Mouse (Mus musculus) inflammation-experienced regulatory T-cells, adult 6 months (primary cell): Measurements from ENCODE around the gene Fzd4. TPM values are rescaled to one million over a fixed set of nuclear protein-coding genes. Genes with fewer than 3 reads are reported as not detected.

Experiments
- ATAC-seq: one replicate; pipeline ENCODE4 v1.8.0; 2017
- polyA plus RNA-seq, 3 experiments: library from polyadenylated mRNA; unstranded; fragments of 100-300 nt; shearing (Covaris generic); gene quantifications; one replicate each; pipeline ENCODE4 v1.2.1; 2017

Gene Fzd4
- polyA plus RNA-seq, 3 experiments from 2014 or later: not detected

DNA sequence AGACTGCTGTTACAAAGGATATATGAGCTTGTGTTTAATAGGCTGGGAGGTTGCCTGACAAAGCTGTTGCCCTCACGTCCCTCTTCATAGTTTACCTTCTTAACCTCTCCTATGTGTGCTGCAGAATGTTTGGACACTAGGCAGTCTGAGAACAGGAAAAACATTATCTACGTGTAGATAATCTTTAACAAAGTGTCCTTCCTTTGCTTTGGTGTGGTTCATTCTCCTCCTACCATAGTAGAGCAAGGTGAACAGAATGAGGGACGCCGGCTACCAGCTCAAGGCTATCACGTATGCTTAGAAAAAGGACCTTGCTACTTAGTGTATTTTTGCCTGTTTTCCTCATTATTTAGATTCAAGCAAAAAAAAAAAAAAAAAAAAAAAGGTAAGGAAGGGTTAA, 24.6 kb downstream of the Fzd4 start:
- no peak for ATAC-seq

DNA sequence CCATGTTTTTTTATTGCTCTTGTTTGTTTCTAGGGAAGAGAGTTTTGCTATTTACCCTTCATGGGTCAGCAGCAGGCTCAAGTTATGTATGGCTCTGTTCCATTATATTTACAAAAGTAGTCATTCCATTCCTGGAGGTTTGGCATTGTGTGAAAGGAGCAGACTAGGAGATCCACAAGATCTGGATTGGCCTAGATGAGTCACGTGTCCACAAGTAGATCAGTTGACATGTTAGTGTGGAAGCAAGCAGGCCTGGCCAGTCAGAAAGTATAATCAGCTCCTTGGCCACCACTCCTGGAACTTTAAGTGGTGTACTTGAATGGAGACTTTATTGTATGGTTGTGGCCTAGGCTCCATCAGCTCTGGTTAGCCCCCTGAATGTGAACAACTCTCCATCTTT, 25.2 kb downstream of the Fzd4 start:
- no peak for ATAC-seq

DNA sequence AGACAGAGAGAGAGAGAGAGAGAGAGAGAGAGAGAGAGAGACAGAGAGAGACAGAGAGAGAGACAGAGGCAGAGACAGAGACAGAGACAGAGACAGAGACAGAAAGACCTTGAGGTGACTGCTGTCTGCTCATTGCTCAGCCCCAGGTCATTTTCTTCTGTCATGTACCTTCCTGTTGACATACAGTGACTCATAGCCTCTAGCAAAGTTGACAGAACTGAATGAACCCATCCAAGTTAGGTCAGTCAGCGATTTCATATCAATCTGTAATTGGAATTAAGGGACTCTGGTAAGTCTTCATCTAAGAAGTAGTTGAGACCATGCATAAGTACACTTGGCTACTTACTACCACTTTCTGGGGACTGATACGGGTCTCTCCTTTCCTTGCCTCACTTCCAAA, 27.0 kb downstream of the Fzd4 start:
- ATAC-seq: no peak

DNA sequence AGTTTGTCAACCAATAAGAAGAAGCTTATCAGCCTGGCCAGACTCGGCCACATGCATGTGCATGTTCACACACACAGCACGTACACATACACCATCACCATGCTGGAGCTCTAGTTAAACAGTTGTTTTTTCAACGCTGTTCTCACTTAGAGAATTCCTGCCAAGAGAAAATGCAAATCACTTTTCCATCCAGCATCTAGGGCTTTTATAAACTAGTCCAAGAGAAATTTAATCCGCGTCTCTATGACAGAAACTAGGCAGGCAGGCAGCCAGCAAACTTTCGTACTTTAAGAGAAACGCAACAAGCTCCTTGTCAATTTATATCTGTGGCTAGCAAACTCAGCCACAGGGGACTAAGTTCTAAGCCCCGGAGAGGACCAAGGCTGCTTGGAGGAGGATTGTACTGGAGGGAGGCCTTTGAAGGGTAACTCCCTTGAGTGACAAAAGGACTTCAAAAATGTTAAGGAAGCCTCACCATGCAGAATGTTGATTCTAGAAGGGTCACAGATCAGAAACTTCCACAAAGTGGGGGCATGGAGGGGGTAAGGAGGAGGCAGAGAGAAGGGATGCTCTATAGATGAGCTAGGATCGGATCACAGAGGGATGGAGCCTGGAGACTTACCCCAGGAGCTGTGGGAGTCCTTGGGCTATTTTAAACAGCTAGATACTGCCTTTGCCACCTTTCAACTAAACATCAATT, 29.2 kb downstream of the Fzd4 start:
- no peak for ATAC-seq

DNA sequence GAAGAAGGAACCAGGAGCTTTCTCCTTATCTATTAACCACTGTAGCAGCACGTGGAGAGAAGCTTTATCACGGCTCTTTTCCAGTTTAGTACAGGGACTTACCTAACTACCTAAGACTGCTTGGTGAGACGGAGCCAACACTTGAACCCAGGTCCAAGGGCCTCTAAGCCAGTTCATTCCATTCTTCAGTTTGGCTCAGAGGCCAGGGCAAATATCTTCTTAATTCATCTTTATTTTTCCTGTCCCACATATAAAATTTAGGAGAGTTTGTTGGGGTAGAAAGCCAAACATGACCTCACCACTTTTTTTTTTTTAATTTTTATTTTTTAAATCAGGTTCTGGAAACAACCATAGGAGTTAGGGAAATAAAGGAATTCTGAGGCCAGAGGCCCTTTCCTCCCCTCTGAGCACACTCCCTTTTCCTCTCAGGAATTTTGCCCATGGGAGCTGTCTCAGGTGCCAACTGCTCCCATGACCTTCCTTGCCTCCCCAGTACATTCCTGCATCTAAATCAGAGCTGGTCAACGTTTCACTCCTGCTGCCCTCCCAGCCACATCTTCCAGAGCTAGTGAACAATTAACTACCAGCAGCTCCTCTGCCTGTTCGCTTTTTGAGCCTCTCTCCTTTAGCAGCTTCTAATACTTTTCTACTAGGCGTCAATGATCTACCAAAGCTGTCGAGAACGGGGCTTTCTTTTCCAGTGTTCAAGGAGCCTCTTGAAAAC, 29.9 kb downstream of the Fzd4 start:
- no peak for ATAC-seq

DNA sequence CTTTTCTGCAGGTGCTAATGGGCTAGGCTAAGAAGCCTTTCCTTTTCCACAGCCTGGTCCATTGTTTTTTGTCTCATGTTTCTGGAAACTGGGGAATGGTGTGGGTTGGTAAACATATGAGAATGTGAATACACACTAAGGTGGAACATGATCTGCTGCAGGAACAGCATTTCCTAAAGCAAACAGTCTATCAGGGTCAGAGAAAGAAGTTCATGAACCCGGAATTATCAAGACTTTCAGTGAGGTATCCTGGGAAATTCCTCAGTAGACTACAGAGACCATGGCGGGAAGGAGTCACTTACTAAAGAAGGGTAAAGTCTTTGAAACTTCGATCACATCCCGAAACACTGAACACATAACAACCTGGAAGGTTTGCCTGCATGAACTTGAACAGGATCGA, 32.2 kb downstream of the Fzd4 start:
- no peak for ATAC-seq

DNA sequence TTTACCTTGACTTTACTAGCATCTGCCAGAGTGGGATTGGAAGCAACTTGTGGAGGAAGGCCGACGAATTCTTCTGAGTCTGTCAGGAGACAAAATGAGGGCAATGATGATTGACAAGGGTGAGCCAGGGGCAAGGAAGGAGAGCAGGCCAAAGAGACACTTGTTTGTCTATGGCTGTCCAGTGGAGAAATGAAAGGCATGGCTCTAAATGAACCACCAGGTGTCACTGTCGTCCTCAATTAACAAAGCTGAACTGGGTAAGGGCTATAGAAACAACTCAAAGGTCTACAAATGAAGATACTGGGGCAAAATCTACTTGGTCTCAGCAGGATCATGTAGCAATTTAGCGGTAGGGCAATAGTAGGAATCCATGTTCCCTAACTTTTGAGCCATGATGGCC, 33.4 kb downstream of the Fzd4 start:
- no peak for ATAC-seq

DNA sequence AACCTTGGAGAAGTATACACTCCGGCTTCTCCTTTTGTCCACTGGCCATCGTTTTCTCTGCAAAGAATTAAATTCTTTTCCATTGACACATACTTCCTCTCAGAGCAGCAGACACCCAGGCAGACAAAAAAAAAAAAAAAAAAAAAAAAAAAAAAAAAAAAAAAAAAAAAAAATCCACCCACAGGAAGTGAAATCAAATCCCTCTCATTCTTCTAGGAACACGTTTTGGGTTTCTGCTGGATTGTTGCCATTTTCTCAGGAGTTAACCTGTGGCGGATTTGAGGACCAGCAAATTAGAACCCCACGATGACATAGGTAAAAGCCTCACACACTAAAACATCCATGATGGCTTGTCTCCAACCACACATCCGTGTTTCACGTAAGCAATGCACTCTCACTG, 37.1 kb downstream of the Fzd4 start:
- ATAC-seq: no peak

DNA sequence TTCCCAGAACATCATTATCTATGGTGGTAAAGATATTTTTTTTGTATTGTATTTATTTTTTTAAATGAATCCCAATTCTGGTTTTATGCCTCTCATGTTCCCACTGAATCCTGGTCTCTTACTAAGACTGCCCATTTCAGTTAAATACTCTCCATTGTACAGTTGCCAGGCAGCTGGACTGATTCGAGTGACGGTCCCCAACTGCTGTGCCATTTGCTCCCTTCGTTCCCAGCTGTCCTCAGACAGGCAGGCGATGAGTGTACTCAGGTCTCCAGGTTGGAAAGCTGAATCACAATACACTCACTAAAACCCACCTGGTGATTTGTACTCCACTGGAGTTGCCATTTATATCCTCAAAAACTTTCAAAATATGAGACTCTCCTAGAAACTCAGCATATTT, 38.1 kb downstream of the Fzd4 start:
- no peak for ATAC-seq

DNA sequence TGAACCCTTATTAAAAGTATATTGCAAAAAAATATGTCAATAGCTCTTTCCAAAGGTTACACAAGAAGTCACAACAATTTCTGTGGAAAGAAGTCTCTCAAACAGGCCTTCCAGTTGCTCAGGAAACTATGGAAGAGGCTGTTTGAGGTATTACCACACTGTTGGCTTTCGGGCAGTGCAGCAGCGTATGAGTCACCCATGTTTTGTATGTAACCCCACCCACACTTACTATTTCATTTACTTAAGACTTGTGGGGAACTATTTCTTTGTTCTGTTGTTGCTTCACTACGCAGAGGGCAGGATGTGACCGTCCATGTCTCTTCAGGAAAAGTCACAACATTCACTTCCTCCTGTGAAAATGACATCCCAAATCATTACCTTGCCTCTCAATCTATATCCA, 41.0 kb downstream of the Fzd4 start:
- ATAC-seq: no peak

DNA sequence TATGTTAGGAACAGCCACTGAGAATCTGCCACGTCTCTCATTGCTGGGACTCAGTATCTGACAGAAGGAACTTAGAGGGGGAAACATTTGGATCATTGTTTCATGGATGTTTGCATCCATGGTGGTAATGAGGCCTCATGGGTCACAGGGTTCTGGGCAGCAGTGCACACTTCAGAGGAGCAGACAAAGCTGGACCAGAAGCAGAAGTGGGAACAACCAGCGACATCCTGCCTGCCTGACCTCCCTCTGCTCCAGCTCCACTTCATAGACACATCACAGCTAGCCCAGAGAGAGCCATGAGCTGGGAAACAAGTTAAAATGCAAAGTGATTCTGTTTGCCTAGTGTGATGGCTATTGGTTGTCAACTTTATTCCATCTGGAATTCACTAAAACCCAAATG, 46.2 kb downstream of the Fzd4 start:
- no peak for ATAC-seq

DNA sequence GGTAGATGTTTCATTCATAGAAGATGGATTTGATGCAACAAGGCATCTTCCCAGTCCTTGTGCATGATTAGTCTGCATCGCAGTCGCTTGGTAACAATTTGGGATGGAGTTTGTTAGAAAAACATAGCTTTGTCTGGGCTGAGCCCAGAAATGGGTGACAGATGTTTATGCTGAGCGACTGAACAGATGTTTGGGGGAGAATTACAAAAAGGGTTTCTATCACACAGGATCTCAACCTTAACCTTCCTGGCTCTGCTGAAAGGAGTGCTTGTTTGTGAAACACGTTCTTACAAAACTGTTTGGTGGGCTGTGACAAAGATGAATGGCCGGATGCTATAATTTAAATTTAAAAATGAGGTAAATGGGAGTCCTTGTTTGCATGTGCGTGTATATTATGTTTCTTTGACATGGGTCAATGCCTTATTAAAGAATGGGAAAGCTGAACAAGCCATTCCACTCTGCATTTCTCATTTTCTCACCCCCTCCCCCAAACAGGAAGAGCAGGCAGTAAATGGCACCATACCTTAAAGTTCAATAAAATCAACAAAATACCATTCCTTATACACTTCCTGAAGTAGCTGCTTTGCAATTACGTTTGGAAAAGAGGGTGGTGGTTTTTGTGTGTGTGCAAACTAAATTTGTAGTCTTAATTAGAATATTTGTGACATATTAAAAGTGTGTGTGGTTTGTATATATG, 52.4 kb downstream of the Fzd4 start:
- no peak for ATAC-seq

DNA sequence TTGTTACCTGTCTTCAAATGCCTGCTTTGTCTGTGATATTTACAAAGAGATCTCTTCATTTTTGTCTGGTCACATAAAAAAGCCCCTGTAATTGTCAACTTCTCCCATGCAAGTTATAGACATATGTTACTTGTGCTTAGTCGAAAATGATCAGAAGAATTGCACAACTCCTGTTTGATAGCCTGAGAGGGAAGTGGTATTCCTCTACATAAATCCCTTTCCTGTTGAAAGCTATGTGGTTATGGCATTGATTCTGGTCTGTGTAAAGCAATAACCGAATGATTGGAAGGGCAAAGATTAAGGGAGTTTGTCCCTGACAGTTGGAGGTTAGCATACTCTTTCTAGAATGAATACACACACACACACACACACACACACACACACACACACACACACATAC, 55.5 kb downstream of the Fzd4 start:
- ATAC-seq: no peak

DNA sequence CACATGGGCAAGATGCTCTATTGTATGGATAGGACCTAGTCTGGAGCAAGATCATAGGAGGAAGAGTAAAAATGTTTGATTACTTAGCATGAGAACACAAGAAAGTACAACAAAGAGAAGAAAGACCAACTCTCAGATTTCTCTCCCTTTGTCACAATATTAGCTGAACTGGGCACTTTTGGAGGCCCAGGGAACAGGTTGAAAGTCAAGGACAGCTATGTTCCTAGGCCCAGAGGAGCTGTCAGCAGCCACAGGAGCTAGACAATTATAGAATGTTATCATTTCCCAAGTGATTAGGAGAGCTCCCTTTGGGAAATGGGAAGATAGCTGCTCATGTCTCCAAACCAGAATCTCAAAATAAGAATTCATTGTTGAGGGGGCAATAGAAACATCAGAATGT, 56.8 kb downstream of the Fzd4 start:
- ATAC-seq: no peak

DNA sequence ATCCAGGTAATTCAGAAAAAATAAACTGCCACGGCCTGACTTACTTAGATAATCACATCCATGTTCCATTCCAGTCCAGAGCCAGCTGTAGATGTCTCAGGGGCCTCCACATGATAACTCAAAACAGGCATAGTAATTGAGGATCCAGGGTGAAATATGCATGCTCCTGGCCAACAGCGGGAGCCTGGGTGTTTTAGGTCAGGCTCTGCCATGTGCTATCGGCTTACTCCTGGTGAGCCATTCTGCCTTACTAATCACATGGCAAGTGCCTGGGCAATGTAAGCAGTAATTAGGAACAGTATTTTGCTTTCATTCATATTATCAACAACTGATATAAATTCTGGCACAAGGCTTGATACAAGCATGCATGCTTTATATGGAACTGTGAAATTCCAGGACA, 57.2 kb downstream of the Fzd4 start:
- no peak for ATAC-seq

Other genes starting within 250 kb of the Fzd4 start
- 10 to 100 TPM; 23.2 to 30.3 (median 26.3) TPM for gene Tmem135, start 133 bp upstream of the Fzd4 start, polyA plus RNA-seq
- not detected for gene Prss23, start 122.8 kb downstream of the Fzd4 start, polyA plus RNA-seq
- gene Me3, start 228.0 kb downstream of the Fzd4 start, polyA plus RNA-seq: under 1 TPM in 2 of 3 experiments, not detected in 1; 0.07 to 0.16 TPM